Mouse (Mus musculus): ENCODE results near the gene Alyref.

The Alyref gene

GRCm38 (mm10) chr11:120598283-120598989 is at the start of gene Alyref, which contains the start of gene Anapc11:
Gene Alyref (minus strand): TSS chr11:120598365.
Gene Anapc11 (plus strand): TSS chr11:120598421.
- DNase-seq (ENCODE audit: low spot score in 2 of 2), result peak; percentile 91 to 92

DNA sequence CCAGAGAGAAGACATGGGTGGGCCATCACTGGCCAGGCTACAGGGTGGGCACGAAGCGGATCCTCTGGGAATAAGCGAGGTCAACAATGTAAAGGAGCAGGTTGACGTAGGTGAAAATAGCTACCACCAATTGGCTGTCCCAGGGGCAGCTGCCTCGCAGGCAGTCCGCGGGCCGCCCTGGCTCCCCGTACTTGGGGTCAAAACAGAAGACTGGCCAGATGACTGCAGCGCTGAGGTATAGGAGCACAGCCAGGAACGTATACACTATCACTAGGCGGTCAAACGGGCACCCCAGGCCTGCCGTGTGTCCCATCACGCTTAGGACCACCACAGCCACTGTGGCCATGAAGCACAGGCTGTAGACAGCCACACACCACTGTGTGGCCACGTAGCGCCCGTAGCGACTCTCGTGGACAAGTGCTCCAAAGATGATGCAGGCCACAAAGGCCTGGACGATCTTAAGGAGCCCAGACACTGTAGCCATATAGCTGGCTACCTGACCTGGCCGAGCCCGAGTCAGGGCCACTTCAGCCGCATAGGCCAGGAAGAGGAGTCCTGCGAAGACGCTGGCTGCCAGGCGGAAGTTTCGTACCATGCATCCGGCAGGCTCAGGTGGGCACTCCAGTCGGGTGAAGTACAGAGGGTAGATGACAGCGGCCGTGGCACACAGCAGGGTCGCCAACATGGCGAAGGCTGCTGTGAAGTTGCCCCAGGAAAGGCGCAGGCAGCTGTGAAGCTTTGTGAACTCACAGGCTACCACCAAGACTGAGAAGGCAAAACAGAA is 49.1 kb upstream of the Alyref start:
- no peak for DNase-seq (ENCODE audit: low spot score in 2 of 2)

- DNase-seq (ENCODE audit: low spot score in 2 of 2), result peak; percentile 93 to 94
Observed at GRCm38 (mm10) chr11:120643601-120643987, 45.4 kb upstream of the Alyref start, which contains the start of gene Pycr1. Gene Pycr1 (minus strand): TSS chr11:120643769.

- no peak for DNase-seq (ENCODE audit: low spot score in 2 of 2)
Observed at GRCm38 (mm10) chr11:120642939-120643600, 44.9 kb upstream of the Alyref start.

DNA sequence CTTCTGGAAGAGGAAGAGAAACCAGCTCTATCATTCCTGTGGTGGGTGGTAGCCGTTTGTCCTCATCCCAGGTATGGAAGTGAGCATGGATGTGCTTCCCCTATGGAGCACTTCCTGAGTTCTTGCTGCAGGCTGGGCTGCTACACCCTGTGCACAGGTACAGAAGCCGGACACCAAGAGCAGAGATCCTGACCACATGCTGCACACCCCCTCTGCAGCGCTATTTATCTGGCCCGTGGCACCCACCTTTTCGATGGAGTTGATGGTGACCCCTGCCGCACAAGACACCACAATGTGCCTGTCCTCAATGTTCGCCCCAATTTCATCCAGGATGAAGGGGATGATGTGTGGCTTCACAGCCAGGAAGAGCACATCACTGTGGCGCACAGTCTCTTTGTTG is 43.7 kb upstream of the Alyref start:
- DNase-seq (ENCODE audit: low spot score in 2 of 2), result no peak

DNA sequence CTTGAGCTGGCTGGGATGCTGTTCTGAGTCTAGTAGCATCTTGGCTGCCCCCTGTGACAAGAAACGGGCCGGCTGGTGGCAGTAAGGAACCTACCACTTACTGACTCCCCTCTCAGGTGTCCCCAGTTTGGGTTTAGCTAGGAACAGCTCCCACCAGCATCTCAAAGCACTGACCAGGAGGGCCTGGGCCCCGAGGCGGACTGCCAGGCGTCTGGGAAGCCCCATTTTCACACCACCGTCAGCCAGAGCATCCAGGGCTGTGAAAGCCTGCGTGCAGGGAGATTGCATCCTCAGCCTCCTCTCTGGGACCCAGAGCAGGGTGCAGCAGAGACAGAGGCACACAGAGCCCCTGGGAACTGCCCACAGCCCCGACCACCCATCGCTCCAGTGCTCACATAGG is 43.1 kb upstream of the Alyref start:
- no peak for DNase-seq (ENCODE audit: low spot score in 2 of 2)

GRCm38 (mm10) chr11:120634810-120635209 is 36.6 kb upstream of the Alyref start:
- no peak for DNase-seq (ENCODE audit: low spot score in 2 of 2)

- DNase-seq (ENCODE audit: low spot score in 2 of 2), result peak; percentile 90 to 91
Observed at GRCm38 (mm10) chr11:120633520-120634343, 35.6 kb upstream of the Alyref start, which contains the start of gene Mafg. Gene Mafg (minus strand): TSS chr11:120633600.

GRCm38 (mm10) chr11:120632559-120633519 is 34.7 kb upstream of the Alyref start:
- peak; percentile 74 to 75 for DNase-seq (ENCODE audit: low spot score in 2 of 2)

DNA sequence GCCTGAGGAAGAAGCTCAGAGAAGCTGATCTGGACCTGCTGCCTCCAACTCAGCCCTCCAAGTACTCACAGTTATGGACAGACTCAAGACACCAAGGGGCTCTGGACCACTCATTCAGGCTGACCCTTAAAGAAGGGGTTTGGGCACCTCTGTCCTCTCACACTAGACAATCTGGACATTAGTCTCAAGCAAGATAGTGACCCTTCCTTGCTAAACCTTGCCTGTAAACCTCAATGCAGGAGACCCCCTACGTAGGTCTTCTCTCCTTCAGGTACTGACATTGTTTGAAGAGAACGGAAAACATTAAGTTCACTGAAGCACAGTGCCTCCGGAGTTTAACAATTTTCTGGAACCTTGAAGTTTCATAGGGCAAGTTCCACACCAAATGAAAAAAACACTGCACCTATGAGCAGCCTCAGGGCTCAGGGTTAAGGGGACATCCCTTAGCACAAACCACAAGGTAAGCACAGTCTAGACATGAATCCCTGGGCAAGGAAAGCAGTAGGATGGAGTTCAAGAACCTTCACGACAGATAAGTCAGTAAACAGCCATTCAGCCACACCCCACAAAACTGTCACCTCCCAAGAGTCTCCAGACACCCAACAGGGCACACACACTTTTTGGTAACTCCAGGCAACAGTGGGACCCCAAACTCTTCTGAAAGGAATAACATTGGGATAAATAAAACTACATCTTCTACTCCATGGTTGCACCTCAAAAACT is 33.7 kb upstream of the Alyref start:
- no peak for DNase-seq (ENCODE audit: low spot score in 2 of 2)

GRCm38 (mm10) chr11:120630881-120631725 is 32.9 kb upstream of the Alyref start:
- DNase-seq (ENCODE audit: low spot score in 2 of 2), result no peak

DNA sequence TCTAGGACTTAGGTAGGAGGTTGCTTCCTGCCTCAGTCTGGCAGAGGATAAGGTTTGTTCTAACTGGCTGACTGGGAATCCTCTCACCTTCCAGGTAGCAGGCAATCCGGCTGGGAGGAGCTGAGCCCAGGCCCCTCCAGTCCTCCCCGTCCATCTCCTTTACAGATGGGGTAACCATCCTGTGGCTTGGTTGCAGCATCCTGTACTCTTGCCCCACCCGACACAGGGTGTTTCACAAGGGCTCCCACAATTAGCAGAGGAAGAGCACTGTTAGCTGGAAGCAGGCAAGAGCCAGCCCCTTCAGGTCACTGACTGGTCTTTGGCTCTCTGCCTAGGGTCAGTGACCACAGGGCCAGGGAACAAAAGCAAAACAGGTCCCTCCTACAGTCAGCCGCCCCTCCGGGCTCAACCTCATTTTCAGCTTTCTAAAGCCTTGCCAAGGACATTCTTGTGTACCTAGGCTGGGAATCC is 32.3 kb upstream of the Alyref start:
- peak; percentile 51 to 57 for DNase-seq (ENCODE audit: low spot score in 2 of 2)

- DNase-seq (ENCODE audit: low spot score in 2 of 2), result peak; percentile 63
Observed at GRCm38 (mm10) chr11:120629911-120630310, 31.7 kb upstream of the Alyref start.

DNA sequence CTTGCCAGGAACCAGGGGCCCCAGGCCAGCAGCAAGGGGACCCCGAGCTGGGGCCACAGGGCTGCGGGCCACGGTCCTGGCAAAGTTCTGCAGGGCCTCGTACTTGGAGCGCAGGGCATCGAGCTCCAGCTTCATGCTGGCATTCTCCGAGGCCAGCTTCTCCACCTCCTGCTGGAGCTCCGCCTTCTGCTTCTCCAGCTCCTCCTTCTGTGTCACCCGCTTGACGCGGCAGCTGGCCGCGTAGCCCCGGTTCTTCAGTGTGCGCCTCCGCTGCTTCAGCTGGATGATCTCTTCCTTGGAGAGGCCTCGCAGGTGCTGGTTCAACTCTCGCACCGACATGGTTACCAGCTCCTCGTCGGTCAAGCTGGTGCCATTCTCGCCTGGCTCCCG is 31.2 kb upstream of the Alyref start:
- DNase-seq (ENCODE audit: low spot score in 2 of 2), result no peak

DNA sequence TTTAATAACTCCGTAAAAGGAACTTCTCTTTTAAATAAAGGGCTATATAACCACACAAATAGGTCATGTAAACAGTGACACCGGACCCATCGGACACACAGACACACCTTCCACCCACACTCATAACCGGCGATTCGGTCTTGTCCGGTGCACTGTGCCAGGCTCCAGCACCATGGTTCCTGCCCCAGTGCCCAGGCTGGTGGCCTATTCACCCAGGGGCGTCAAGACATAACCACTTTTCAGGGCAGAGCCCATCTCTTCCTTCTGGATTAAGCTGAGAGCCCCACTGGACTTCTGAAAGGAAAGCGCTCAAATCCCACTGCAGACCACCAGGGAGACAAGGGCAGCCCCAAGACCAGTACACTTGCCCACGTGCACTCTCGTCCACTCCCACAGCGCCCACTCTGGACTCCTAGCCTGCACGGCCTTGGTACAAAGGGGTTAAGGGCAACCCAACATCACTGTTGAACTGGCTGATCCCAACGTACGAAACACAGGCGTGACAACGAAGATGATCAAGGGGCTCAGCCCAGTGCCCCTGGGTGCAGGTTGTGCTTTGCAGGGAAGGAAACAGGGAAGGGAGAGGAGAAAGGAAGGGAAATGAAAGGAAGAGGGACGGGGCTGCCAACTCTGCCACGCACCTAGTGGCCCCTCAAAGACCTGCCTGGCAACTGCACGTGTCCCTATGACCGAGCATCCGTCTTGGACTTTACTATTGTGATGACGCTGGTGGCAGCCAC is 30.6 kb upstream of the Alyref start:
- no peak for DNase-seq (ENCODE audit: low spot score in 2 of 2)

- DNase-seq (ENCODE audit: low spot score in 2 of 2), result no peak
Observed at GRCm38 (mm10) chr11:120627468-120628300, 29.5 kb upstream of the Alyref start.
